Mouse (Mus musculus): ENCODE measurements around the gene Gm9903. TPM values are rescaled to one million over a fixed set of nuclear protein-coding genes. Genes with fewer than 3 reads are reported as not detected.

Gm9903 gene
- polyA plus RNA-seq, 1 experiment, result not detected

- no peaks in the 10 kb centered on the region for H3K9me3 ChIP-seq (replicated peaks; ENCODE audit: control insufficient read depth, insufficient read depth, low read length, poor library complexity, severe bottlenecking)
- H3K27ac ChIP-seq (ENCODE audit: insufficient read depth, low read length), result no peak overlapping the region
- H3K4me1 ChIP-seq (ENCODE audit: control insufficient read depth, insufficient read depth, low read length), result peaks cover 3% of the 10 kb centered on the region
- peaks cover 6% of the 10 kb centered on the region for H3K36me3 ChIP-seq (ENCODE audit: control insufficient read depth, insufficient read depth, low read length, poor library complexity, severe bottlenecking)
- no peaks in the 10 kb centered on the region for H3K27me3 ChIP-seq (ENCODE audit: control insufficient read depth, insufficient read depth, low read length, poor library complexity, severe bottlenecking)
- no peak overlapping the region for H3K4me3 ChIP-seq (ENCODE audit: low read depth, low read length)
- TF ChIP-seq CTCF (IDR thresholded peaks at IDR 0.05; ENCODE audit: low read depth, low read length) (no peak), EP300 (IDR thresholded peaks at IDR 0.05; ENCODE audit: insufficient read depth, low read depth, low read length) (no peak), POLR2A (IDR thresholded peaks at IDR 0.05; ENCODE audit: insufficient read depth, low read length) (no peak)
- no peak overlapping the region for H3K9ac ChIP-seq (ENCODE audit: low read depth, poor library complexity, severe bottlenecking)
Observed at GRCm38 (mm10) chr5:33622671-33623070, 7.1 kb upstream of the Gm9903 start.

GRCm38 (mm10) chr5:33623766-33624165 is 6.0 kb upstream of the Gm9903 start:
- Histone ChIP-seq H3K9me3 (replicated peaks; ENCODE audit: control insufficient read depth, insufficient read depth, low read length, poor library complexity, severe bottlenecking) (no peaks in the 10 kb centered on the region), H3K27ac (ENCODE audit: insufficient read depth, low read length) (no peak overlapping the region), H3K36me3 (ENCODE audit: control insufficient read depth, insufficient read depth, low read length, poor library complexity, severe bottlenecking) (peaks cover 6% of the 10 kb centered on the region), H3K9ac (ENCODE audit: low read depth, poor library complexity, severe bottlenecking) (no peak overlapping the region), H3K27me3 (ENCODE audit: control insufficient read depth, insufficient read depth, low read length, poor library complexity, severe bottlenecking) (no peaks in the 10 kb centered on the region), H3K4me1 (ENCODE audit: control insufficient read depth, insufficient read depth, low read length) (no peaks in the 10 kb centered on the region), H3K4me3 (ENCODE audit: low read depth, low read length) (no peak overlapping the region)
- TF ChIP-seq EP300 (IDR thresholded peaks at IDR 0.05; ENCODE audit: insufficient read depth, low read depth, low read length) (no peak), POLR2A (IDR thresholded peaks at IDR 0.05; ENCODE audit: insufficient read depth, low read length) (no peak), CTCF (IDR thresholded peaks at IDR 0.05; ENCODE audit: low read depth, low read length) (no peak)

DNA sequence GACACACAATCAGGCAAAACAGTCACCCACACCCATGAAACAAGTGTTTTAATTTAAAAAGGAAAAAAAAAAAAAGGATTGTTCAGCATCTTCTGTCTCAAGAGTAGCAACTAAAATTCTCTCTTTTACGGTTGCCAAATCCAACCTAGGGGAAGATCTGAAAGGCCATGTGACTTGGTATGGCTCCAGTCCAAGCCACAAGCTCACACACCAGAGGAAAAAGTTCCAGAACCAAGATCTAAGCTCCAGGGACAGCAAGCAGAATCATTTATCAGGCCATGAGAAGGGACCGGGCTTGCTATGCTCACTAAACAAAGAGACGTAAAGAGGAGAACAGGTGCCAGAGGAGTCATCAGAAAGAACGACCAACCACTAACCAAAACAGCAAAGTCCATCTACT is 1.8 kb upstream of the Gm9903 start:
- no peak overlapping the region for H3K27ac ChIP-seq (ENCODE audit: insufficient read depth, low read length)
- H3K9me3 ChIP-seq (replicated peaks; ENCODE audit: control insufficient read depth, insufficient read depth, low read length, poor library complexity, severe bottlenecking), result no peaks in the 10 kb centered on the region
- peaks cover 4% of the 10 kb centered on the region; the same call in 1 of the 2 replicates for H3K36me3 ChIP-seq (ENCODE audit: control insufficient read depth, insufficient read depth, low read length, poor library complexity, severe bottlenecking)
- H3K9ac ChIP-seq (ENCODE audit: low read depth, poor library complexity, severe bottlenecking), result peak overlapping the region; percentile 84
- H3K27me3 ChIP-seq (ENCODE audit: control insufficient read depth, insufficient read depth, low read length, poor library complexity, severe bottlenecking), result no peaks in the 10 kb centered on the region
- no peaks in the 10 kb centered on the region for H3K4me1 ChIP-seq (ENCODE audit: control insufficient read depth, insufficient read depth, low read length)
- H3K4me3 ChIP-seq (ENCODE audit: low read depth, low read length), result peak overlapping the region; percentile 47
- TF ChIP-seq EP300 (IDR thresholded peaks at IDR 0.05; ENCODE audit: insufficient read depth, low read depth, low read length) (no peak), CTCF (IDR thresholded peaks at IDR 0.05; ENCODE audit: low read depth, low read length) (no peak), POLR2A (IDR thresholded peaks at IDR 0.05; ENCODE audit: insufficient read depth, low read length) (no peak)

GRCm38 (mm10) chr5:33628820-33629300 is 865 bp upstream of the Gm9903 start:
- Histone ChIP-seq H3K27ac (ENCODE audit: insufficient read depth, low read length) (peak overlapping the region; percentile 66), H3K4me3 (ENCODE audit: low read depth, low read length) (peak overlapping the region; percentile 88), H3K9me3 (replicated peaks; ENCODE audit: control insufficient read depth, insufficient read depth, low read length, poor library complexity, severe bottlenecking) (no peaks in the 10 kb centered on the region), H3K27me3 (ENCODE audit: control insufficient read depth, insufficient read depth, low read length, poor library complexity, severe bottlenecking) (no peaks in the 10 kb centered on the region), H3K36me3 (ENCODE audit: control insufficient read depth, insufficient read depth, low read length, poor library complexity, severe bottlenecking) (peaks cover under 1% of the 10 kb centered on the region; the same call in 1 of the 2 replicates), H3K4me1 (ENCODE audit: control insufficient read depth, insufficient read depth, low read length) (no peaks in the 10 kb centered on the region), H3K9ac (ENCODE audit: low read depth, poor library complexity, severe bottlenecking) (peak overlapping the region; percentile 84)
- TF ChIP-seq POLR2A (IDR thresholded peaks at IDR 0.05; ENCODE audit: insufficient read depth, low read length), result no peak
- TF ChIP-seq EP300 (IDR thresholded peaks at IDR 0.05; ENCODE audit: insufficient read depth, low read depth, low read length), result no peak
- no peak for TF ChIP-seq CTCF (IDR thresholded peaks at IDR 0.05; ENCODE audit: low read depth, low read length)

DNA sequence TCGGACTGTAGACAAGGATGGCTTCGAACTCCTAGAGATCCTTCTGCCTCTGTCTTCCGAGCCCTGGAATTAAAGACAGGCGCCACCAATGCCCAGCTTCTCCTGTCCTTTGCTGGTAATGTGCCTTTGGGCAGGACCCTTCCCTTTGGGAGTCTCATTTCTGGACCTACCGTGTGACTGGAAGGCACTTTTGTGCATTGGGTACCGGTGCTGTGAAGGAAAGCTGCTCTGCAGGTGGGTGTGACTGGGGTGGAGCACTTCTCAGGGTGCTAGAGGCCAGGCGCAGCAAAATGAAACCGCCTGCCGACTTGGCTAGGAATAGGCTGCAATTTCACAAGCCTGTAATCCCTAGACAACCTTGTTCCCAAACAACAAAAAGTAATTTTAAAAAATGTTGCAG is 336 bp downstream of the Gm9903 start:
- H3K9me3 ChIP-seq (replicated peaks; ENCODE audit: control insufficient read depth, insufficient read depth, low read length, poor library complexity, severe bottlenecking), result no peaks in the 10 kb centered on the region
- H3K4me1 ChIP-seq (ENCODE audit: control insufficient read depth, insufficient read depth, low read length), result no peaks in the 10 kb centered on the region
- H3K9ac ChIP-seq (ENCODE audit: low read depth, poor library complexity, severe bottlenecking), result 0 out of 2 replicates have a peak overlapping the region, but pooled peaks have one; percentile 9
- no peaks in the 10 kb centered on the region for H3K36me3 ChIP-seq (ENCODE audit: control insufficient read depth, insufficient read depth, low read length, poor library complexity, severe bottlenecking)
- H3K27ac ChIP-seq (ENCODE audit: insufficient read depth, low read length), result no peak overlapping the region
- H3K27me3 ChIP-seq (ENCODE audit: control insufficient read depth, insufficient read depth, low read length, poor library complexity, severe bottlenecking), result no peaks in the 10 kb centered on the region
- TF ChIP-seq EP300 (IDR thresholded peaks at IDR 0.05; ENCODE audit: insufficient read depth, low read depth, low read length) (no peak), POLR2A (IDR thresholded peaks at IDR 0.05; ENCODE audit: insufficient read depth, low read length) (no peak), CTCF (IDR thresholded peaks at IDR 0.05; ENCODE audit: low read depth, low read length) (no peak)
- peak overlapping the region; percentile 73 for H3K4me3 ChIP-seq (ENCODE audit: low read depth, low read length)

DNA sequence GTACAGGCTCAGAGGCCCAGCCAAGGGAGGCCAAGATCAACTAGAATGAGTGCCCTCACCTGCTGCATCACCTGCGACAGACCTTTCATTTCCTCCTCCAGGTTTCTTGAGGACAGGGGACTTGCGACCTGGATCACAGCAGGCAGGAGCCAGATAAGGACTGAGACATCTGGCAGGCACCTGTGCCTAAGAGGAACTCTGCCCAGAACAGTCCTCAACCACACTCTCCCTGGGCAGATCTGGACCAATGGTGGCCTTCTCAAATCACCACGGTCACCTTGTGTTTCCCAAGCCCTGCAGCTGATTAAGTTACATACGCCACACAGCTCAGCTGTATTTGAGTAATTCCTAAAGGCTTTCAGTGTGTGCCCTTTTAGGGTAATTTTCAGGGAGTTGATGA is 890 bp downstream of the Gm9903 start:
- Histone ChIP-seq H3K4me3 (ENCODE audit: low read depth, low read length) (no peak overlapping the region), H3K36me3 (ENCODE audit: control insufficient read depth, insufficient read depth, low read length, poor library complexity, severe bottlenecking) (no peaks in the 10 kb centered on the region), H3K27me3 (ENCODE audit: control insufficient read depth, insufficient read depth, low read length, poor library complexity, severe bottlenecking) (no peaks in the 10 kb centered on the region), H3K27ac (ENCODE audit: insufficient read depth, low read length) (no peak overlapping the region), H3K4me1 (ENCODE audit: control insufficient read depth, insufficient read depth, low read length) (no peaks in the 10 kb centered on the region), H3K9ac (ENCODE audit: low read depth, poor library complexity, severe bottlenecking) (no peak overlapping the region), H3K9me3 (replicated peaks; ENCODE audit: control insufficient read depth, insufficient read depth, low read length, poor library complexity, severe bottlenecking) (no peaks in the 10 kb centered on the region)
- TF ChIP-seq EP300 (IDR thresholded peaks at IDR 0.05; ENCODE audit: insufficient read depth, low read depth, low read length) (no peak), CTCF (IDR thresholded peaks at IDR 0.05; ENCODE audit: low read depth, low read length) (no peak), POLR2A (IDR thresholded peaks at IDR 0.05; ENCODE audit: insufficient read depth, low read length) (no peak)

All from ES-Bruce4 (cell line).